Mouse (Mus musculus) monocyte, adult 59 days (primary cell): Measurements from ENCODE around the gene Cotl1. TPM values are rescaled to one million over a fixed set of nuclear protein-coding genes. Genes with fewer than 3 reads are reported as not detected.

ENCODE experiments used
- total RNA-seq, 2 experiments: library from RNA; stranded (reverse); gene quantifications; one replicate each; pipeline ENCODE4 v1.2.4; 2023

Gene Cotl1
- 100 to 1,000 TPM; 842 to 879 TPM for total RNA-seq

GRCm38 (mm10) chr8:119840275-119840808, at the start of gene Cotl1:
Gene Cotl1 (minus strand): TSS chr8:119840544.

GRCm38 (mm10) chr8:119861706-119862389, 21.5 kb upstream of the Cotl1 start, which contains the start of gene Klhl36:
Gene Klhl36 (plus strand): TSS chr8:119862266.

GRCm38 (mm10) chr8:119778263-119778662, 62.1 kb downstream of the Cotl1 start, which contains the start of gene Tldc1:
Gene Tldc1 (minus strand): TSS chr8:119778416.

Other genes with a start within 250 kb of the Cotl1 start
- gene Taf1c, start 235.3 kb downstream of the Cotl1 start, total RNA-seq: 10 to 100 TPM; 12.1 to 12.9 TPM
- not detected for gene Adad2, start 227.8 kb downstream of the Cotl1 start, total RNA-seq
- not detected for gene Kcng4, start 204.9 kb downstream of the Cotl1 start, total RNA-seq
- not detected for gene Wfdc1, start 174.2 kb downstream of the Cotl1 start, total RNA-seq
- gene Atp2c2, start 140.5 kb downstream of the Cotl1 start, total RNA-seq: not detected
- gene Tldc1, start 62.1 kb downstream of the Cotl1 start, total RNA-seq: 1 to 10 TPM; 3.7 to 4.1 TPM
- 10 to 100 TPM; 11.4 to 13.6 TPM for gene Klhl36, start 21.7 kb upstream of the Cotl1 start, total RNA-seq
- gene Usp10, start 69.8 kb upstream of the Cotl1 start, total RNA-seq: 10 to 100 TPM; 45.9 to 54.0 TPM
- 10 to 100 TPM in 1 of 2 experiments, 1 to 10 TPM in 1; 7.1 to 17.1 TPM for gene Gm20388, start 70.3 kb upstream of the Cotl1 start, total RNA-seq
- 1 to 10 TPM in 1 of 2 experiments, under 1 TPM in 1; 0.15 to 1.4 TPM for gene Crispld2, start 151.9 kb upstream of the Cotl1 start, total RNA-seq